Mouse (Mus musculus): ENCODE results near the gene Mgea5.

Gene Mgea5

GRCm38 (mm10) chr19:45795406-45795944 is 11.8 kb upstream of the Mgea5 start:
- DNase-seq, result no peak

- DNase-seq, result no peak
Measured at GRCm38 (mm10) chr19:45794718-45795117, 11.1 kb upstream of the Mgea5 start.

GRCm38 (mm10) chr19:45792404-45792803 is 8.8 kb upstream of the Mgea5 start:
- no peak for DNase-seq

GRCm38 (mm10) chr19:45789888-45790874 is 6.5 kb upstream of the Mgea5 start:
- no peak for DNase-seq

GRCm38 (mm10) chr19:45789365-45789764 is 5.7 kb upstream of the Mgea5 start:
- no peak for DNase-seq

GRCm38 (mm10) chr19:45788337-45788736 is 4.7 kb upstream of the Mgea5 start:
- no peak for DNase-seq

- DNase-seq, result no peak
Measured at GRCm38 (mm10) chr19:45787450-45787849, 3.8 kb upstream of the Mgea5 start.

- no peak for DNase-seq
Measured at GRCm38 (mm10) chr19:45785470-45785869, 1.8 kb upstream of the Mgea5 start.

GRCm38 (mm10) chr19:45783933-45784576 is 418 bp upstream of the Mgea5 start:
- no peak for DNase-seq

GRCm38 (mm10) chr19:45782315-45783001 is 1.2 kb downstream of the Mgea5 start:
- peak; percentile 50 for DNase-seq

- no peak for DNase-seq
Measured at GRCm38 (mm10) chr19:45781676-45782075, 2.0 kb downstream of the Mgea5 start.

GRCm38 (mm10) chr19:45780350-45780915 is 3.2 kb downstream of the Mgea5 start:
- DNase-seq, result no peak

- DNase-seq, result no peak
Measured at GRCm38 (mm10) chr19:45775486-45775885, 8.2 kb downstream of the Mgea5 start.

- DNase-seq, result no peak
Measured at GRCm38 (mm10) chr19:45771501-45771900, 12.1 kb downstream of the Mgea5 start.

GRCm38 (mm10) chr19:45760810-45761209 is 22.8 kb downstream of the Mgea5 start:
- DNase-seq, result no peak

GRCm38 (mm10) chr19:45758671-45759070 is 25.0 kb downstream of the Mgea5 start:
- no peak for DNase-seq

- DNase-seq, result no peak
Measured at GRCm38 (mm10) chr19:45753551-45753950, 30.1 kb downstream of the Mgea5 start.

GRCm38 (mm10) chr19:45751881-45752280 is 31.8 kb downstream of the Mgea5 start:
- DNase-seq, result no peak

GRCm38 (mm10) chr19:45749243-45750043 is 34.2 kb downstream of the Mgea5 start, which contains the start of gene Npm3:
Gene Npm3, minus strand, starts transcription at chr19:45749591.
- DNase-seq, result peak; percentile 86

- peak; percentile 21 for DNase-seq
Measured at GRCm38 (mm10) chr19:45748691-45749242, 34.9 kb downstream of the Mgea5 start.

GRCm38 (mm10) chr19:45748206-45748605 is 35.4 kb downstream of the Mgea5 start:
- DNase-seq, result no peak

Data from right cerebral cortex, postnatal 14 days (tissue).